Mouse (Mus musculus) hindbrain, embryonic 16.5 days (tissue): ENCODE measurements at regions not wholly inside any gene's neighbourhood (a gene's known extent, or its start where the extent isn't known, plus 50 kb on each side); places are given as distances from the start of the nearest gene placed in this dataset.

Source experiments
- ATAC-seq: fragments of 200-750 bp; cut with Nextera tagmentation; 2 replicates; pipeline ENCODE4 v1.8.0; 2017; ENCODE audit warnings: moderate TSS enrichment, moderate library complexity
- H3K27ac ChIP-seq: fragments of 300-500 bp; sonication (generic); 2 replicates; pipeline ENCODE4 v1.5.1; 2014; ENCODE audit warnings: low read depth, mild to moderate bottlenecking, control low read depth, low read length, moderate library complexity
- H3K27me3 ChIP-seq: fragments of 300-500 bp; sonication (generic); replicated peaks from 2 replicates; pipeline ENCODE4 v1.6.1; 2014; ENCODE audit warnings: low read length; ENCODE audit not compliant: control insufficient read depth, insufficient read depth
- H3K36me3 ChIP-seq: fragments of 300-500 bp; sonication (generic); 2 replicates; pipeline ENCODE4 v1.6.1; 2014; ENCODE audit warnings: mild to moderate bottlenecking, low read length, moderate library complexity, mixed read lengths; ENCODE audit not compliant: control insufficient read depth, insufficient read depth
- H3K4me1 ChIP-seq: fragments of 300-500 bp; sonication (generic); 2 replicates; pipeline ENCODE4 v1.6.1; 2014; ENCODE audit warnings: low read depth, low read length; ENCODE audit not compliant: control insufficient read depth, insufficient read depth
- H3K4me2 ChIP-seq: fragments of 300-500 bp; sonication (generic); 2 replicates; pipeline ENCODE4 v1.6.1; 2014; ENCODE audit warnings: mild to moderate bottlenecking, low read length, control low read depth, moderate library complexity
- H3K4me3 ChIP-seq: fragments of 300-500 bp; sonication (generic); 2 replicates; pipeline ENCODE4 v1.5.1; 2014; ENCODE audit warnings: mild to moderate bottlenecking, low read length, control low read depth, moderate library complexity
- H3K9ac ChIP-seq: fragments of 300-500 bp; sonication (generic); 2 replicates; pipeline ENCODE4 v1.6.1; 2014; ENCODE audit warnings: low read depth, mild to moderate bottlenecking, control low read depth, low read length, moderate library complexity
- H3K9me3 ChIP-seq: fragments of 300-500 bp; sonication (generic); 2 replicates; pipeline ENCODE4 v1.6.1; 2014; ENCODE audit warnings: mild to moderate bottlenecking, low read length, moderate library complexity; ENCODE audit not compliant: control insufficient read depth
- WGBS: fragments of 180-500 bp; shearing (Covaris S2); extraction: QIAGEN DNeasy Blood & Tissue Kit; methylation state at CpG from one replicate; pipeline ENCODE4 v1.1.7; 2014; 5-methylcytosine and 5-hydroxymethylcytosine counted together

DNA sequence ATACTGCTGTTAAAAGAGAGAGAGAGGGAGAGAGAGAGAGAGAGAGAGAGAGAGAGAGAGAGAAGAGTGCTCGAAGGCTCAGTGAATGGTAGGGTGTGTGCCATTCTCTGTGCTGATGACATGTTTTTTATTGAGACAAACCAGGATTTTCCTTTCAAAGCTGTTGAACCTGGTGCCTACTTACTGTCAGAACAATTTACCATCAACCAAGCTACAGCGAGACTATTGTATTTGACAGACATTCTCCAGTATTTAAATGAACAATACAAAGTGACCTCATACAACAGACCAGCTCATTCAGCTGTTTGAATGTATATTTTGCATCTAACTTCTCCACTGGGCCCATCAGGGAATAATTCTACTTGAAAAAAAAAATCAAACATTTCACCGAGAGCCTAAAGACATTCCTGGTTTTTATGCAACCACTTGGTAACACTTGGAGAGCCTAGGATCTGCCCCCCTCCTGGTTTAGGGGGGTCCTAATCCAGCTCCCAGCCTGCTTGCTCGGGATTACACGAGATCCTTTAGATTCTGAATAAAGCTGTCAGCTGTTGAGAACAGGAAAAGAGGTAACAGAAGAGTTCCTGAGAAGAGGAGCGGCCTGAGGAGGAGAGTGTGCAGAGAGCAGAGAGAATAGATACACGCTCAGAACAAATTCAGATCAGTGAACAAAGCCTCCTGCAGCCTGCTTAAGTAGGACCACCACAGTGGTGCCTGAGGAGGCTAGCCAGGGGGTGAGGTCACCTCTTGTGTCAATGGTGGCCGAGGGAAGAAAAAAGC, 117.3 kb downstream of the Anapc10 start:
- H3K4me3 ChIP-seq = no peak overlapping the region
- H3K9ac ChIP-seq = no peak overlapping the region

GRCm38 (mm10) chr8:79829543-79829890, 117.9 kb downstream of the Anapc10 start:
- Histone ChIP-seq H3K4me3 (no peak overlapping the region), H3K4me1 (no peaks in the 10 kb centered on the region), H3K9ac (no peak overlapping the region; the same call in 1 of the 2 replicates), H3K9me3 (no peaks in the 10 kb centered on the region), H3K27ac (no peak overlapping the region), H3K36me3 (no peaks in the 10 kb centered on the region), H3K27me3 (no peaks in the 10 kb centered on the region), H3K4me2 (peak overlapping the region; percentile 45)
- ATAC-seq = peak; percentile 42; the same call in 1 of the 2 replicates
- WGBS = 25% methylated on average over 11 of the region's 11 CpGs

More for the DNA sequence above, 117.3 kb downstream of the Anapc10 start:
- peak; percentile 48 for ATAC-seq
- no peak overlapping the region for H3K27ac ChIP-seq
- no peaks in the 10 kb centered on the region for H3K36me3 ChIP-seq
- H3K27me3 ChIP-seq = no peaks in the 10 kb centered on the region
- H3K9me3 ChIP-seq = no peaks in the 10 kb centered on the region
- H3K4me1 ChIP-seq = no peaks in the 10 kb centered on the region
- 22% methylated on average over 8 of the region's 8 CpGs for WGBS
- H3K4me2 ChIP-seq = peak overlapping the region; percentile 45

GRCm38 (mm10) chr8:79829941-79830633, 118.5 kb downstream of the Anapc10 start:
- Histone ChIP-seq H3K9me3 (no peaks in the 10 kb centered on the region), H3K27ac (no peak overlapping the region), H3K9ac (no peak overlapping the region), H3K4me3 (no peak overlapping the region), H3K4me2 (no peak overlapping the region), H3K36me3 (no peaks in the 10 kb centered on the region), H3K4me1 (no peaks in the 10 kb centered on the region), H3K27me3 (no peaks in the 10 kb centered on the region)
- WGBS = 70% methylated on average over 19 of the region's 19 CpGs
- ATAC-seq = no peak

GRCm38 (mm10) chr8:79838961-79839360, 127.3 kb downstream of the Anapc10 start:
- no peaks in the 10 kb centered on the region for H3K36me3 ChIP-seq

DNA sequence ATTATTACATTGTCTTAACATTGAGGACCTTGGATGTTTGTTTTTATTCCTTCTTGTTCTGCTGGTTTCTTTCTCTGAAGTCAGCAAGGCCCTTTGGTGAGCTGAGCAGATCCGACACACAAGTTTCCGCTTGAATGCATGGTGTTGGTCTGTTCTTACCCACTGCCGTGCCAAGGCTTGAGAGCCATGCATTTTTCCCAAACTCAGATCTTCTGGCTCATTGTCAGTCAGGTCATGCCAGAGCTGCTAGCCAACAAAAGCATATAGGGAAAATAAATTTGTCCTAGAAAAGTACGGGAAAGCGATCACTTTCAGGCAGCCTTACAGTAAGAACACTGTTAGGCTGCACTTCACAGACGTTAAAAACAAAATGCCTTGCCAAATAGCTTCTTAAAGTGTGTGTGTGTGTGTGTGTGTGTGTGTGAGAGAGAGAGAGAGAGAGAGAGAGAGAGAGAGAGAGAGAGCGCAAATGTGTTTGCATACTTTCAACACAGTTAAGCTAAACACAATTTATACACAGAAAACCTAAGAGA, 138.4 kb downstream of the Anapc10 start:
- H3K4me2 ChIP-seq = 0 out of 2 replicates have a peak overlapping the region, but pooled peaks have one; percentile 6
- H3K9ac ChIP-seq = no peak overlapping the region
- WGBS = 48% methylated on average over 7 of the region's 7 CpGs
- no peaks in the 10 kb centered on the region for H3K36me3 ChIP-seq
- no peaks in the 10 kb centered on the region for H3K9me3 ChIP-seq
- no peaks in the 10 kb centered on the region for H3K4me1 ChIP-seq
- no peaks in the 10 kb centered on the region for H3K27me3 ChIP-seq
- no peak overlapping the region for H3K4me3 ChIP-seq
- ATAC-seq = peak; percentile 89
- H3K27ac ChIP-seq = no peak overlapping the region

More at GRCm38 (mm10) chr8:79838961-79839360, 127.3 kb downstream of the Anapc10 start:
- ATAC-seq = no peak
- Histone ChIP-seq H3K9ac (no peak overlapping the region), H3K27ac (no peak overlapping the region), H3K27me3 (no peaks in the 10 kb centered on the region), H3K4me1 (no peaks in the 10 kb centered on the region), H3K4me3 (no peak overlapping the region), H3K9me3 (no peaks in the 10 kb centered on the region), H3K4me2 (no peak overlapping the region)
- WGBS = 71% methylated on average over 1 of the region's 1 CpGs

- no peaks in the 10 kb centered on the region for H3K27me3 ChIP-seq
- no peak overlapping the region for H3K4me2 ChIP-seq
- WGBS = 74% methylated on average over 6 of the region's 6 CpGs
- H3K27ac ChIP-seq = no peak overlapping the region
- no peak overlapping the region for H3K9ac ChIP-seq
- H3K9me3 ChIP-seq = no peaks in the 10 kb centered on the region
- no peak for ATAC-seq
- H3K4me1 ChIP-seq = no peaks in the 10 kb centered on the region
- H3K36me3 ChIP-seq = no peaks in the 10 kb centered on the region
- no peak overlapping the region for H3K4me3 ChIP-seq
These were observed 138.9 kb downstream of the Anapc10 start for GRCm38 (mm10) chr8:79850519-79850918.

GRCm38 (mm10) chr8:79872416-79873077, 160.9 kb downstream of the Anapc10 start:
- Histone ChIP-seq H3K9me3 (no peaks in the 10 kb centered on the region), H3K4me3 (no peak overlapping the region), H3K27me3 (no peaks in the 10 kb centered on the region), H3K36me3 (no peaks in the 10 kb centered on the region), H3K4me2 (no peak overlapping the region), H3K27ac (no peak overlapping the region), H3K4me1 (no peaks in the 10 kb centered on the region), H3K9ac (no peak overlapping the region)
- no peak for ATAC-seq
- 62% methylated on average over 7 of the region's 7 CpGs for WGBS

DNA sequence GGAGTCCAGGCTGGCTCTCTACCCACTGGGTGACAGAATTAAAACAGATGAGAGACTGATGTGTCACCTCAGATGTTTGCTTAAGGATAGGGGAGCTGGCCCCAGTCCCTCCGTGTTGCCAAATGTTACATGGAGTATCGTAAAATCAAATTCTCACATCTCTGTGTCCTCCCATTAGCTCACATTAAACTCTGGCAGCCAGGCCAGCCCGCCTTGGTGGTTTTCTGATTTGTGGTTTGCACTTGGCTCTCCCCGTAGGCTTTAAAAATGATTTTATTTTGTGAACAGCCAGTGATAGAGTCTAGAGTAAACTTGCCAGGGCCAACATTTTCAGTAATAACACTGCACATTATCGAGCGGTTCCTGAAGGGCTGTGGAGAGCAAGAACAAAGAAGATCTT, 149.8 kb downstream of the Hhip start:
- H3K9me3 ChIP-seq = no peaks in the 10 kb centered on the region
- H3K4me2 ChIP-seq = no peak overlapping the region

More for the DNA sequence above, 149.8 kb downstream of the Hhip start:
- H3K36me3 ChIP-seq = no peaks in the 10 kb centered on the region
- WGBS = 72% methylated on average over 6 of the region's 6 CpGs
- ATAC-seq = no peak
- H3K4me1 ChIP-seq = no peaks in the 10 kb centered on the region
- no peak overlapping the region for H3K9ac ChIP-seq
- no peak overlapping the region for H3K27ac ChIP-seq
- H3K27me3 ChIP-seq = no peaks in the 10 kb centered on the region
- no peak overlapping the region for H3K4me3 ChIP-seq
